Mouse (Mus musculus): Measurements from ENCODE around the gene Gpr68. TPM values are rescaled to one million over a fixed set of nuclear protein-coding genes. Genes with fewer than 3 reads are reported as not detected.

Gene Gpr68
- polyA plus RNA-seq, 1 experiment from 2014 or later = 0.34 TPM

DNA sequence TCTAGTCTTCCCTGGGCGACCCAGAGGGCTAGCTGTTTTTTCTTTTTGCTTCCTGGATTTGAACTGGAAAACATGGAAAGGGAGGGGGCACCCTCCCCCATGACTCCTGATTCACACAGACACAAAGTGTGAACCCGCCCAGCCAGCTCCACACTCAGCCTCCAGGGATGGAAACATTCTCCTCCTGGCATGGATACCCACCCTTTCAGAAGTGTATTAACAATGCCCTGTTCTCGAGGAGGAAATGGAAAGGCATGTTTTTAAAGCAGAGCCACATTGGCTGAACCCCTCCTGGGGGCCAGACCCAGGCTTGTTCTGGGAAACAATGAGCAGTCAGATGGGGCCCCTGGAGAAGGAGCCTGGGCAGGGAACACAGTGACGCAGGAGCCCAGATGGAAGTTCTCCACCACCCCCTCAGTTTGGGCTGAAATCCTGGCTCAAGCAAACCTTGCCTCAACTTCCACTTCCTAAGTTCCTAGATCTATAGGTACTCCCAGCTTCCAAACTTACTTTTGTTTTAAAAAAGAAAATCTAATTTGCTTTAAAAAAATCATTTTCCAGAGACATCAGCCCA, 39.9 kb downstream of the Gpr68 start:
- no peak for ATAC-seq (ENCODE audit: low FRiP score, low TSS enrichment)

DNA sequence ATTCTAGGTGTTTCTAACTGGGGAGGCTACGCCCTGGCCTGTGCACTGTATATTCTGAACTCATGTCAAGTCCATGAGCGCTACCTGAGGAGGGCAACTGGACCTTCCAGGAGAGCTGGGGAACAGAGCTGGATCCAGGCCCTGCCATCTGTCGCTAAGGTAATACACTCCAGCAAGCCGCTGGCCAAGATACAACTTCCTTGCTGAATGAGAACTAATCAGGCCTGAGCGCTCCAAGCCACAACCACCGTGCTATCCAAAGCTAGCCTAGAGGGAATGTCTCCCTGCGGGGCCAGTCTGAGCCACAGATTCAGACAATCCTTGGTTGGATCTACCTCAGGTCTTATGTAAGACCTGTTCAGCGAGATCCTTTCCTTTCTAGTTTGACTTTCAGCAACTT, 40.9 kb downstream of the Gpr68 start:
- WGBS = 92% methylated on average over 8 of the region's 8 CpGs
- H3K4me1 ChIP-seq (ENCODE audit: control insufficient read depth, insufficient read depth, low read length) = no peaks in the 10 kb centered on the region
- H3K9ac ChIP-seq (ENCODE audit: low read depth, low read length) = no peak overlapping the region
- H3K4me2 ChIP-seq (replicated peaks; ENCODE audit: low read depth, low read length) = no peak overlapping the region
- no peak overlapping the region for H3K27ac ChIP-seq (ENCODE audit: low read depth, low read length)
- no peak for ATAC-seq (ENCODE audit: low FRiP score, low TSS enrichment)
- H3K27me3 ChIP-seq (ENCODE audit: control insufficient read depth, insufficient read depth, low read length) = no peaks in the 10 kb centered on the region
- no peak overlapping the region for H3K4me3 ChIP-seq (ENCODE audit: low read length)
- no peaks in the 10 kb centered on the region for H3K36me3 ChIP-seq (ENCODE audit: control insufficient read depth, insufficient read depth, low read length)
- 0 out of 2 replicates have a peak, but pooled peaks cover 3% of the 10 kb centered on the region for H3K9me3 ChIP-seq (ENCODE audit: control insufficient read depth, low read length)

More for the DNA sequence above, 39.9 kb downstream of the Gpr68 start:
- Histone ChIP-seq H3K4me3 (ENCODE audit: low read length) (no peak overlapping the region), H3K4me1 (ENCODE audit: control insufficient read depth, insufficient read depth, low read length) (no peaks in the 10 kb centered on the region), H3K9ac (ENCODE audit: low read depth, low read length) (no peak overlapping the region), H3K4me2 (replicated peaks; ENCODE audit: low read depth, low read length) (no peak overlapping the region), H3K36me3 (ENCODE audit: control insufficient read depth, insufficient read depth, low read length) (no peaks in the 10 kb centered on the region), H3K27me3 (ENCODE audit: control insufficient read depth, insufficient read depth, low read length) (no peaks in the 10 kb centered on the region), H3K27ac (ENCODE audit: low read depth, low read length) (no peak overlapping the region), H3K9me3 (ENCODE audit: control insufficient read depth, low read length) (0 out of 2 replicates have a peak, but pooled peaks cover 3% of the 10 kb centered on the region)
- 66% methylated on average over 4 of the region's 4 CpGs for WGBS

DNA sequence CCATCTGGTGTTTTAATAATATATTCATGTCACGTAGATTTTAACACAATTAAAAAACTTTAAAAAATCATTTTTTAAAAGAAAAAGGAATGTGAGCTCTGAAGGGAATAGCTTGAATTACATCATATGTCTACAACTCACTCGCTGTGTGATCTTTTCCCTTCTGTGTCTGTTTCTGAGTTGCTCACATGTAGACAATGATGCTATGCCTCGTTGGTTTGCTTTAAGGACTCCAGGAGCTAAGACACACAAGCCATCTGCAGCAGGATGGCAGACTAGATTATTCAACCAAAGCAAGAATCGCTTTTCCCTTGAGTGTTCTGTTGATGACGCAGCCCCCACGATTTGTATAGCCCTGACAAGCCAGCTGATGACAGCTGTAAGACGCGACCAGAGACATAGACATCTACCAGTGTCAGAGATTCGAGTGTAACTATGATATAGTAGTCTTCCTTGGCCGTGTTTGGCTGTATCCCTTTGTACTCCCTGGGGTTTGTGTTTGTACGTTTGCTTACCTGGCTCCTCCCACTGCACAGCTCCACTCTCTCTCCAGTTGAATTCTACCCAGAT, 42.4 kb downstream of the Gpr68 start:
- Histone ChIP-seq H3K4me1 (ENCODE audit: control insufficient read depth, insufficient read depth, low read length) (no peaks in the 10 kb centered on the region), H3K9me3 (ENCODE audit: control insufficient read depth, low read length) (0 out of 2 replicates have a peak, but pooled peaks cover 3% of the 10 kb centered on the region), H3K4me3 (ENCODE audit: low read length) (no peak overlapping the region), H3K27ac (ENCODE audit: low read depth, low read length) (no peak overlapping the region), H3K9ac (ENCODE audit: low read depth, low read length) (no peak overlapping the region), H3K27me3 (ENCODE audit: control insufficient read depth, insufficient read depth, low read length) (no peaks in the 10 kb centered on the region), H3K36me3 (ENCODE audit: control insufficient read depth, insufficient read depth, low read length) (no peaks in the 10 kb centered on the region), H3K4me2 (replicated peaks; ENCODE audit: low read depth, low read length) (no peak overlapping the region)
- 58% methylated on average over 11 of the region's 11 CpGs for WGBS
- no peak for ATAC-seq (ENCODE audit: low FRiP score, low TSS enrichment)

DNA sequence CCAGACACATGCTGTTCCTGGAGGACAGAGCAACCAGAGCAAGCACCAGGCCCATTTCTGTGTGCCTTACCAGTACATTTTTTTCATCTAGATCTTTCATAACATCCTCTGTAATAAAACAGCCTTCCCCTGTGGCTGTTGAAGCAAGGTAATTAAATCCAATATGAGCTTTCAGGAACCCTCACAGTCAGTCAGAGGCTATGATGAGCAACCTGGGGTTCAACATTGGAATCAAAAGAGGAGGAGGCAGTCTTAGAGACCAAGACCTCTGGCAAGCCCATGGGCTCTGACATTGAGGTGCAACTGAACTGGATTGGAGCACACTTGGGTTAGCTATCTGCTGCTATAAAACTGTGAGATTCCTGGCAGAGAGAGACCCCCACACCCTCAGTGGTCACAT, 42.9 kb downstream of the Gpr68 start:
- H3K4me3 ChIP-seq (ENCODE audit: low read length) = no peak overlapping the region
- no peak overlapping the region for H3K27ac ChIP-seq (ENCODE audit: low read depth, low read length)
- no peaks in the 10 kb centered on the region for H3K36me3 ChIP-seq (ENCODE audit: control insufficient read depth, insufficient read depth, low read length)
- no peaks in the 10 kb centered on the region for H3K27me3 ChIP-seq (ENCODE audit: control insufficient read depth, insufficient read depth, low read length)
- 0 out of 2 replicates have a peak, but pooled peaks cover 3% of the 10 kb centered on the region for H3K9me3 ChIP-seq (ENCODE audit: control insufficient read depth, low read length)
- no peak for ATAC-seq (ENCODE audit: low FRiP score, low TSS enrichment)
- H3K4me2 ChIP-seq (replicated peaks; ENCODE audit: low read depth, low read length) = no peak overlapping the region
- no peak overlapping the region for H3K9ac ChIP-seq (ENCODE audit: low read depth, low read length)
- no peaks in the 10 kb centered on the region for H3K4me1 ChIP-seq (ENCODE audit: control insufficient read depth, insufficient read depth, low read length)

DNA sequence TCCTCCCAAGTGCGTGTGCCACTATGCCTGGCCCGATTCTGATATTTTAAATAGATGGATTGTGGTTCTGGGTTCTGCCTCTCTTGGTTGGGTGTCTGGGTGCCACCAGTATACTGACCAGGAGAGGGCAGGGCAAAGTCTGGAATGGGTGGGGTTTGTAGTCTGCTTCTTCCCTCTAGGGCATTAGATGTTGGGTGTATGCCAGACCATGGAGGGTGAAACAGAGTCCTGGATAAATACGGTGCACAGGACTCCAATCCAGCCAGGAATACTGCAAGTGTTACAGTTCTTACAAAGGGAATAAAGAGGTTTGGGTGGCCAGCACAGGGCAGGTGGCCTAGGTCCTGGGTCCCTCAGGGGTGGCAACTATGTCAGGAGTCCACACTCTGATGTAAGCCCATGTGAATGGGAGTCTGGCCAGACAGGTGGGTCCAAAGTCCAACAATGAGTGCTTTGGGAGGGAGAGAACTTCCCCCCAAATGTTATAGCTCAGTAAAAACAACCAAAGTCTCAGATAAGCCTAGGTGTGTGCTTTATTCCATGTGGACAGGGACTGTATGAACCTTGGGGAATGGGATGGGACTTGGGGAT, 45.0 kb downstream of the Gpr68 start:
- WGBS = 86% methylated on average over 3 of the region's 3 CpGs
- Histone ChIP-seq H3K4me2 (replicated peaks; ENCODE audit: low read depth, low read length) (no peak overlapping the region), H3K4me1 (ENCODE audit: control insufficient read depth, insufficient read depth, low read length) (no peaks in the 10 kb centered on the region), H3K36me3 (ENCODE audit: control insufficient read depth, insufficient read depth, low read length) (no peaks in the 10 kb centered on the region), H3K9me3 (ENCODE audit: control insufficient read depth, low read length) (no peaks in the 10 kb centered on the region), H3K9ac (ENCODE audit: low read depth, low read length) (no peak overlapping the region), H3K27ac (ENCODE audit: low read depth, low read length) (no peak overlapping the region), H3K4me3 (ENCODE audit: low read length) (no peak overlapping the region), H3K27me3 (ENCODE audit: control insufficient read depth, insufficient read depth, low read length) (no peaks in the 10 kb centered on the region)
- ATAC-seq (ENCODE audit: low FRiP score, low TSS enrichment) = no peak

DNA sequence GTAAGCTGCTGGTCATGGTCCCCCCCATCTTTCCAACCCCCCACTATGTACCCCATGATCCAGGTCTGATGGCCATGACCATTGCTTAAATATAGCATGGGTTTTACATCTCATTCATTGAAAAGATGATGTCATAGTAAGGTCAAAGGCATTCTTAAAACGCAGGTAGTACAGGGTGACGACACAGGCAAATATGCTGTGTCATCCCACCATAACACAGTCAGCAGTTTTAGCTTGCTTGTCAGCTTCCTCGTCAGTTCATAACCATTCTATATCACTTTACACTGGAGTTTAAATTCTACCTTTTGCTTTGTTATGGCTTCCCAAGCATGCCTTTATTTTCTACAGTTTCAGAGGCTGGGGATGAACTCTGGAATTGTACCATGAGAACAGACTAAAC, 45.7 kb downstream of the Gpr68 start:
- 86% methylated on average over 3 of the region's 3 CpGs for WGBS
- Histone ChIP-seq H3K27ac (ENCODE audit: low read depth, low read length) (no peak overlapping the region), H3K4me1 (ENCODE audit: control insufficient read depth, insufficient read depth, low read length) (no peaks in the 10 kb centered on the region), H3K27me3 (ENCODE audit: control insufficient read depth, insufficient read depth, low read length) (no peaks in the 10 kb centered on the region), H3K4me2 (replicated peaks; ENCODE audit: low read depth, low read length) (no peak overlapping the region), H3K9ac (ENCODE audit: low read depth, low read length) (no peak overlapping the region), H3K4me3 (ENCODE audit: low read length) (no peak overlapping the region), H3K9me3 (ENCODE audit: control insufficient read depth, low read length) (no peaks in the 10 kb centered on the region), H3K36me3 (ENCODE audit: control insufficient read depth, insufficient read depth, low read length) (no peaks in the 10 kb centered on the region)
- no peak for ATAC-seq (ENCODE audit: low FRiP score, low TSS enrichment)

DNA sequence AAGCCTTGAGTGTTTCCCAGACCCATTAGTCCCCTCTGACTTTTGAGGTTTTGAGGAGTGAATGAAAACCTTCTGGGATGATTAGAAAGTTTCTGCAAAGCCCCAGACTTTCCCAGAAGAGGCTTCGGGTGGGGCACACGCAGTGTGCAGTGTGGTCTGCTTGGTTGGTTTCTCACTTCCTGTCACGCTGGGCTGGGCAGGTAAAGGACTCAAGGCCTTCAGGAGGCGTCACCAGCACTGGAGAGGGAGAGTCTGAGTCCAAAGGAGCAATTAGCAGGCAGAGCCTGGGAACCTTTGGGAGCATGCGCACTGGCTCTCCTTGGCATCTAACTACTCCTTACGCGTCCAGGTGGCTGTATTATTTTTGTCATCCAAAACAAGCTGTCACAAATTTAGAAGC, 50.2 kb downstream of the Gpr68 start:
- no peak overlapping the region for H3K9ac ChIP-seq (ENCODE audit: low read depth, low read length)
- H3K4me2 ChIP-seq (replicated peaks; ENCODE audit: low read depth, low read length) = no peak overlapping the region
- H3K36me3 ChIP-seq (ENCODE audit: control insufficient read depth, insufficient read depth, low read length) = no peaks in the 10 kb centered on the region
- H3K27me3 ChIP-seq (ENCODE audit: control insufficient read depth, insufficient read depth, low read length) = no peaks in the 10 kb centered on the region
- ATAC-seq (ENCODE audit: low FRiP score, low TSS enrichment) = peak; percentile 87; the same call in 1 of the 2 replicates
- H3K27ac ChIP-seq (ENCODE audit: low read depth, low read length) = 0 out of 2 replicates have a peak overlapping the region, but pooled peaks have one; percentile 9
- H3K4me1 ChIP-seq (ENCODE audit: control insufficient read depth, insufficient read depth, low read length) = no peaks in the 10 kb centered on the region
- 63% methylated on average over 7 of the region's 7 CpGs for WGBS
- H3K4me3 ChIP-seq (ENCODE audit: low read length) = no peak overlapping the region
- H3K9me3 ChIP-seq (ENCODE audit: control insufficient read depth, low read length) = no peaks in the 10 kb centered on the region

DNA sequence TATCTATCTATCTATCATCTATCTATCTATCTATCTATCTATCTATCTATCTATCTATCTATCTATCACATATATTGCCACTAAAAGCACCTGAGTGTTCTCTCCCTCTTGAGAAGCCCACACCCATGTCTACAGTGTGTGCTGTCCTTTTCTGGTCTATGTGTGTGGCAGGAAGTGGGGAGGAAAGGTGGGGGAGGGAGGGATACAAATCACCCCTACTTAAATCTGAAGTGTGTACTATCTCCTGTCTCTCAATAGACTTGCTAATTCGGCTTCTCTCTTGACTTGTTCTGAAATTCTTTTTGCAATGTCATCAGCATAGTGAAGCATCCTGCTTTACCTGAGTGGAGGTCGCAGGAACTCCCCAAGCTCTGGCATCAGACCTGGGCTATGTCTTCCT, 51.7 kb downstream of the Gpr68 start:
- WGBS = 74% methylated on average over 2 of the region's 2 CpGs
- no peak for ATAC-seq (ENCODE audit: low FRiP score, low TSS enrichment)
- no peak overlapping the region for H3K9ac ChIP-seq (ENCODE audit: low read depth, low read length)
- H3K27ac ChIP-seq (ENCODE audit: low read depth, low read length) = no peak overlapping the region
- no peaks in the 10 kb centered on the region for H3K9me3 ChIP-seq (ENCODE audit: control insufficient read depth, low read length)
- no peaks in the 10 kb centered on the region for H3K36me3 ChIP-seq (ENCODE audit: control insufficient read depth, insufficient read depth, low read length)
- no peaks in the 10 kb centered on the region for H3K27me3 ChIP-seq (ENCODE audit: control insufficient read depth, insufficient read depth, low read length)
- H3K4me3 ChIP-seq (ENCODE audit: low read length) = no peak overlapping the region
- no peaks in the 10 kb centered on the region for H3K4me1 ChIP-seq (ENCODE audit: control insufficient read depth, insufficient read depth, low read length)
- H3K4me2 ChIP-seq (replicated peaks; ENCODE audit: low read depth, low read length) = no peak overlapping the region

DNA sequence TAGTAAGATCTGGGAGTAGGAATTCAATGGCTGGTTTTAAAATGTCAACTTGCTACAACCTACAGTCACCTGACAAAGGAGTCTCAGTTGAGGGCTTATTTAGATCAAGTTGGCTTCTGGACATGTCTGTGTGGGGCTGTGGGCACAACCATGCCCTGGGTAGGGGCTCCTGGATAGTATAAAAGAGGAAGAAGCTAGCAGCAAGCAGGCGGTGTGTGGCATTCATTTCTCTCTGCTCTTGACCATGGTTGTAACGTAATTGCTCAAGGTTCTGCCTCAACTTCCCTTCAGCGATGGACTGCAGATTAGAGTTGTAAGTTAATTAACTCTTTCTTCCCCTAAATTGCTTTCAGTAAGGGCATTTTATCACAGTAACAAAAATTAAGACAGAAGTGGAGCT, 55.6 kb downstream of the Gpr68 start:
- Histone ChIP-seq H3K27me3 (ENCODE audit: control insufficient read depth, insufficient read depth, low read length) (no peaks in the 10 kb centered on the region), H3K27ac (ENCODE audit: low read depth, low read length) (no peak overlapping the region), H3K4me2 (replicated peaks; ENCODE audit: low read depth, low read length) (no peak overlapping the region), H3K4me1 (ENCODE audit: control insufficient read depth, insufficient read depth, low read length) (peaks cover 2% of the 10 kb centered on the region; the same call in 1 of the 2 replicates), H3K9me3 (ENCODE audit: control insufficient read depth, low read length) (no peaks in the 10 kb centered on the region), H3K9ac (ENCODE audit: low read depth, low read length) (no peak overlapping the region), H3K36me3 (ENCODE audit: control insufficient read depth, insufficient read depth, low read length) (no peaks in the 10 kb centered on the region), H3K4me3 (ENCODE audit: low read length) (no peak overlapping the region)
- WGBS = 87% methylated on average over 3 of the region's 3 CpGs
- no peak for ATAC-seq (ENCODE audit: low FRiP score, low TSS enrichment)
